Mouse (Mus musculus) hindbrain, embryonic 16.5 days (tissue): ENCODE measurements around the gene Cyp20a1. TPM values are rescaled to one million over a fixed set of nuclear protein-coding genes. Genes with fewer than 3 reads are reported as not detected.

Experiments
- ATAC-seq: fragments of 200-750 bp; cut with Nextera tagmentation; 2 replicates; pipeline ENCODE4 v1.8.0; 2017; ENCODE audit warnings: moderate TSS enrichment, moderate library complexity
- H3K27ac ChIP-seq: fragments of 300-500 bp; sonication (generic); 2 replicates; pipeline ENCODE4 v1.5.1; 2014; ENCODE audit warnings: low read depth, mild to moderate bottlenecking, control low read depth, low read length, moderate library complexity
- H3K27me3 ChIP-seq: fragments of 300-500 bp; sonication (generic); replicated peaks from 2 replicates; pipeline ENCODE4 v1.6.1; 2014; ENCODE audit warnings: low read length; ENCODE audit not compliant: control insufficient read depth, insufficient read depth
- H3K36me3 ChIP-seq: fragments of 300-500 bp; sonication (generic); 2 replicates; pipeline ENCODE4 v1.6.1; 2014; ENCODE audit warnings: mild to moderate bottlenecking, low read length, moderate library complexity, mixed read lengths; ENCODE audit not compliant: control insufficient read depth, insufficient read depth
- H3K4me1 ChIP-seq: fragments of 300-500 bp; sonication (generic); 2 replicates; pipeline ENCODE4 v1.6.1; 2014; ENCODE audit warnings: low read depth, low read length; ENCODE audit not compliant: control insufficient read depth, insufficient read depth
- H3K4me2 ChIP-seq: fragments of 300-500 bp; sonication (generic); 2 replicates; pipeline ENCODE4 v1.6.1; 2014; ENCODE audit warnings: mild to moderate bottlenecking, low read length, control low read depth, moderate library complexity
- H3K4me3 ChIP-seq: fragments of 300-500 bp; sonication (generic); 2 replicates; pipeline ENCODE4 v1.5.1; 2014; ENCODE audit warnings: mild to moderate bottlenecking, low read length, control low read depth, moderate library complexity
- H3K9ac ChIP-seq: fragments of 300-500 bp; sonication (generic); 2 replicates; pipeline ENCODE4 v1.6.1; 2014; ENCODE audit warnings: low read depth, mild to moderate bottlenecking, control low read depth, low read length, moderate library complexity
- H3K9me3 ChIP-seq: fragments of 300-500 bp; sonication (generic); 2 replicates; pipeline ENCODE4 v1.6.1; 2014; ENCODE audit warnings: mild to moderate bottlenecking, low read length, moderate library complexity; ENCODE audit not compliant: control insufficient read depth
- WGBS: fragments of 180-500 bp; shearing (Covaris S2); extraction: QIAGEN DNeasy Blood & Tissue Kit; methylation state at CpG from one replicate; pipeline ENCODE4 v1.1.7; 2014; 5-methylcytosine and 5-hydroxymethylcytosine counted together
- polyA plus RNA-seq: library from polyadenylated mRNA; unstranded; fragments of >200 nt; fragmentation: Nextera tagmentation; extraction: Ambion mirVana; gene quantifications from 2 replicates; pipeline ENCODE4 v1.2.1, GENCODE M21; 2015

Cyp20a1 gene
- 12.0 and 14.1 TPM in 2 replicates for polyA plus RNA-seq

GRCm38 (mm10) chr1:60342808-60343629, at the start of gene Cyp20a1:
TSS of gene Cyp20a1 (plus strand) at chr1:60343323.
- peaks cover 7% of the 10 kb centered on the region; the same call in 1 of the 2 replicates for H3K36me3 ChIP-seq
- peak; percentile 98 for ATAC-seq
- H3K27me3 ChIP-seq = no peaks in the 10 kb centered on the region
- H3K27ac ChIP-seq = peak within 1 kb of the TSS; percentile 95
- H3K4me1 ChIP-seq = peaks cover 8% of the 10 kb centered on the region
- peak within 1 kb of the TSS; percentile 55 for H3K4me2 ChIP-seq
- H3K9ac ChIP-seq = peak within 1 kb of the TSS; percentile 92
- no peaks in the 10 kb centered on the region for H3K9me3 ChIP-seq
- 1% methylated on average over 60 of the region's 60 CpGs for WGBS
- H3K4me3 ChIP-seq = peak within 1 kb of the TSS; percentile 84

- no peak for ATAC-seq
- Histone ChIP-seq H3K36me3 (peaks cover 14% of the 10 kb centered on the region), H3K9me3 (no peaks in the 10 kb centered on the region), H3K27ac (no peak overlapping the region), H3K4me1 (no peaks in the 10 kb centered on the region), H3K27me3 (no peaks in the 10 kb centered on the region), H3K4me2 (no peak overlapping the region), H3K9ac (no peak overlapping the region), H3K4me3 (no peak overlapping the region)
- WGBS = 90% methylated on average over 1 of the region's 1 CpGs
Measured at GRCm38 (mm10) chr1:60293921-60294320, 49.2 kb upstream of the Cyp20a1 start.

DNA sequence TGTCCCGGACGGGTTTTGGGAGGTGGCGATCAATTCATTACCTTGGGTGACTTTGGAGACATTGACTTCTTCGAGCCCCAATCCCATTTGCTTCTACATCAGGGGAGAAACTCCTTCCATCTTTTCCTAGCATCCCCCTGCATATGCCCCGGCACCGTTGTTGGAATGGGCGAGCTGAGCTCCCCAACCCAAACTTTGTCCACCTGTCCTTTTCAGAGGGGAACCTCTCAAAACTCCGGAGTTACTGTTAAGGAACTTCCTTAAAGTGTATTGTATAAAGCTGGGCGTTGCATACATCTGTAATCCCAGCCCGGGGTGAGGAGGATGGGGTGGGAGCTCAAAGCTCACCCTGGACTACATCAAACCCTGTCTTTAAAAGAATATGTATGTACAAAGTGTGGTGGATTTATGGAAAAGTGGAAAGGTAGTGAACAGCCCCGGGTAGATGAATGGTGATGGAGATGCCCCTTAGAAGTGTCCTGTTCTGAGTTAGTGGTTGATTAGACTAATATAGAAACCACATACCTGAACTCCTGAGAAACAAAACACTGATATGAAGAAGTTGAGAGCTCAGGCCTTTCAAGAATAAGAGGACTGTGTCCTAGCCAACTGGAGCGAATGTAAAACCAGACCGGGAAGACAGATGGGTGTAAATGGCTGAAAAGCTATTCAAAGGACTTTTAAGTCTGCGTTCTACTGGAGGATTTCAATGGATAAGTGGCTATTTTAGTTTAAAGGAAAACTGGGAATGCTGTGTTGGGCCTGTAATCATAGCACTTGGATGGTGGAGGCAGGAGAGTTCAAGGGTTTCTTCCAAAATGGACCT, 720 bp downstream of the Cyp20a1 start:
- peak overlapping the region; percentile 55 for H3K4me2 ChIP-seq
- peaks cover 4% of the 10 kb centered on the region; the same call in 1 of the 2 replicates for H3K36me3 ChIP-seq
- H3K27me3 ChIP-seq = no peaks in the 10 kb centered on the region
- peak overlapping the region; percentile 92 for H3K9ac ChIP-seq
- H3K4me3 ChIP-seq = peak overlapping the region; percentile 84
- ATAC-seq = peak; percentile 18
- H3K27ac ChIP-seq = peak overlapping the region; percentile 95
- 10% methylated on average over 14 of the region's 14 CpGs for WGBS
- peaks cover 8% of the 10 kb centered on the region for H3K4me1 ChIP-seq
- no peaks in the 10 kb centered on the region for H3K9me3 ChIP-seq

DNA sequence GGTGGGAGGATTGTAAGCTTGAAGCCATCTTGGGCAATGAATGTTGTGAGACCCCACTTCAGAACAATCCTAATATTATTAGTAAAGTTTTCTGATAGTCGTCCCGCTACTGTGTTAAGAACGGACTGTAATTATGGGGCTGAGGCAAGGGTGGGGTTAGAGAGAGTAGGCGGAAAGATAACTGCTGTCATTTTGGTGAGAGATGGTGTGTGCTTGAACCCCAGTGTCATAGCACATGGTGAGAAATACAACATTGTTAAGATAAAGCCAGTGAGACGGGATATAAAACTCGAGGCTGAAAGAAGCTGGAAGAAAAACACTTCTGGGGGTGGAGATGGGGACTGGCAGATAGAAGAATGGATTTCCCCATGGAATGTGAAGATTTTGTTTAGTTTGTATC, 1.5 kb downstream of the Cyp20a1 start:
- no peak overlapping the region for H3K9ac ChIP-seq
- H3K4me3 ChIP-seq = no peak overlapping the region
- 88% methylated on average over 6 of the region's 6 CpGs for WGBS
- H3K36me3 ChIP-seq = no peaks in the 10 kb centered on the region
- H3K4me1 ChIP-seq = peaks cover 8% of the 10 kb centered on the region
- no peak overlapping the region for H3K4me2 ChIP-seq
- no peak overlapping the region for H3K27ac ChIP-seq
- H3K27me3 ChIP-seq = no peaks in the 10 kb centered on the region
- no peaks in the 10 kb centered on the region for H3K9me3 ChIP-seq
- ATAC-seq = no peak

DNA sequence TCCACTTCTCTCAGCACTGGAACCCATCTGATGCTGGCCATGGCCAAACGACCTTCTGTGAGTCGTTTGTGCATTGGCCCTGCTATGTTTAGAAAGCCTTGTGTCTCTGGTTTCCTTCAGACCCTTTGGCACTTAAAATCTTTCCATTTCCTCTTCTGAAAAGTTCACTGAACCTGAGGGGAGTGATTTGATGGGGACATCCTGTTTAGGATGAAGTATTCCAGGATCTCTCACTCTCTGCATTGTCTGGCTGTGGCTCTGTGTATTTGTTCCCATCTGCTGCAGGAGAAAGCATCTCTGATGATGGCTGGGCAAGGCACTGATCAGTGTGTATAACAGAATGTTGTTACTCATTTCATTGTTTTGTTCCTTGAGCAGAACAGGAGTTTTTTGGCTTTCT, 2.6 kb downstream of the Cyp20a1 start:
- no peaks in the 10 kb centered on the region for H3K27me3 ChIP-seq
- no peaks in the 10 kb centered on the region for H3K36me3 ChIP-seq
- H3K4me2 ChIP-seq = no peak overlapping the region
- no peak overlapping the region for H3K27ac ChIP-seq
- H3K4me1 ChIP-seq = peaks cover 8% of the 10 kb centered on the region
- no peak for ATAC-seq
- no peak overlapping the region for H3K4me3 ChIP-seq
- no peaks in the 10 kb centered on the region for H3K9me3 ChIP-seq
- WGBS = 86% methylated on average over 2 of the region's 2 CpGs
- no peak overlapping the region for H3K9ac ChIP-seq

DNA sequence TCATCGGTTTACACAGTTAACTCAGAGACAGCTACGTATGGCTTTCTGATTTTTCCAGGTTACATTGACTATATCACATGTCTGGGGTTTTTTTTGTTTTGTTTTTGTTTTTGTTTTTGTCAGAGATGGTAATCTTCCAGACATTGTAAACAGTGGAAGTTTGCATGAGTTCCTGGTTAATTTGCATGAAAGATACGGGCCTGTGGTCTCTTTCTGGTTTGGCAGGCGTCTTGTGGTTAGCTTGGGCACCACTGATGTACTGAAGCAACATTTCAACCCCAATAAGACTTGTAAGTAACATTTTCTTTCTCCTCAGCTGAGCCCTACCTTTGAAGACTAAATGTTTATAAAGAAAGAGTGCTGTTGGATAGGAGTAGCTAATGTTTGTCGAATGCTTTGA, 9.7 kb downstream of the Cyp20a1 start:
- Histone ChIP-seq H3K4me2 (no peak overlapping the region), H3K4me3 (no peak overlapping the region), H3K27me3 (no peaks in the 10 kb centered on the region), H3K9ac (no peak overlapping the region), H3K27ac (no peak overlapping the region), H3K4me1 (no peaks in the 10 kb centered on the region), H3K36me3 (no peaks in the 10 kb centered on the region; the same call in 1 of the 2 replicates), H3K9me3 (no peaks in the 10 kb centered on the region)
- WGBS = 91% methylated on average over 5 of the region's 5 CpGs
- ATAC-seq = no peak

DNA sequence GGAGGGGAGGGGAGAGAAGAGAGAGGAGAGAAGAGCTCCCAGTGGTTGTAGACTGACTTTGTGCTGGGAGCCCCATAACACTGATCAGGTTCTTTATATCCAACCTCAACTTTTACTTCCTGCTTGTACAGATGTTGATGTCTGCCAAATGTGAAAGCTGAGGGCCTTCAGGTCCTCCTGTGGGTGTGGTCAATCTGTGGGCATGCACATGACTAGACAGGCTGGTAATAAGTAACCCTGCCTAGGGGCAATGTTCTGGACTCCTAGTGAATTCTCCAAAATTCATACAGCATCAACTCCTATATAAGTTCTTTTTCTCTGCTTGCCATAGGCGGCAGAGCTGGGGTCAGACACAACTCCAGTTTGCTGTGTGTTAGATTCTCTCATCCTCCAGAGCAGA, 18.5 kb downstream of the Cyp20a1 start:
- Histone ChIP-seq H3K9ac (no peak overlapping the region), H3K27me3 (no peaks in the 10 kb centered on the region), H3K36me3 (no peaks in the 10 kb centered on the region), H3K4me1 (no peaks in the 10 kb centered on the region), H3K27ac (no peak overlapping the region), H3K9me3 (no peaks in the 10 kb centered on the region), H3K4me2 (no peak overlapping the region), H3K4me3 (no peak overlapping the region)
- no peak for ATAC-seq
- 95% methylated on average over 1 of the region's 1 CpGs for WGBS

- no peak overlapping the region for H3K4me2 ChIP-seq
- H3K9ac ChIP-seq = no peak overlapping the region
- ATAC-seq = no peak
- H3K9me3 ChIP-seq = no peaks in the 10 kb centered on the region
- H3K36me3 ChIP-seq = peaks cover 3% of the 10 kb centered on the region
- H3K27ac ChIP-seq = no peak overlapping the region
- H3K27me3 ChIP-seq = no peaks in the 10 kb centered on the region
- WGBS = 94% methylated on average over 1 of the region's 1 CpGs
- no peaks in the 10 kb centered on the region for H3K4me1 ChIP-seq
- no peak overlapping the region for H3K4me3 ChIP-seq
Measured at GRCm38 (mm10) chr1:60376556-60376955, 33.4 kb downstream of the Cyp20a1 start.

DNA sequence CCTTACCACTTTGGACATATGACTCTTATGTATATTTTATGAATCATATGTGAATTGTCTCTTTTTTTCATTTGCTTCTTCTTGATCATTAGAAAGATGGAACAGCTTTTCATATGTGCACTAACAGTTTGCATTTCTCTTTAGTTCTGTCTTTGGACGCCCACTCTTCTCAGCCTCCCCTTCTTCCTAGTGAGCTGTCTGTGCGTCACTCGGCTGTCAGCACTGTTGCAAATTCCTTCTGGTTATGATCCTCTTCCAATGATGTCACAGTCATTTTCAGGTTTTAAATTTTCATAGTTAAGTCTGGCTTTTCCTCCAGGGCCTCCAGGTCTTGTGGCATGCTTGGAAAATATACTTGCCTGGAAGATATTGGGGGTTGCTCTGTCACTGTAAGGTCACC, 38.8 kb downstream of the Cyp20a1 start:
- Histone ChIP-seq H3K4me2 (no peak overlapping the region), H3K9me3 (no peaks in the 10 kb centered on the region), H3K9ac (no peak overlapping the region), H3K27ac (no peak overlapping the region), H3K4me3 (no peak overlapping the region), H3K4me1 (no peaks in the 10 kb centered on the region), H3K36me3 (no peaks in the 10 kb centered on the region), H3K27me3 (no peaks in the 10 kb centered on the region)
- no peak for ATAC-seq
- WGBS = 97% methylated on average over 3 of the region's 3 CpGs
